Comparison of ENCODE assay signal across 25 mouse cellular contexts in the genomic region with DNA sequence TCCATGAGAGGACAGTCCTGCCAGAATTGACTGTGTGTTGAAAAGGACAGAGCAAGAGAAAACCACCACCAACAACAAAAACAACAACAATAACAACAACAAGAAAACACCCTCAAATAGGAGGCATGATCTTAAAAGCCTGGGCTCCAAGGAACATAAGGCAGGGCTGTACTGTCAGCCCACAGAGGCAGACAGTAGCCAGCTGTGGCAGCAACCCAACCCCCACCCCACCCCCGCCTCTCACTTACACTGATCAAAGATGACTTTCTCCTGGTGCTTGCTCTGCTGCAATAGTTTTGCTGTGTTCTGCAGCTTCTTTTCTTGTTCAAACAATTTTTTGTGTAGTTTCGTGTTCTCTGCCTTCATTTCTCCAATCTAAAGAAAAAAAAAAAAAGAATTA.
DNase-seq lines count a peak whose midpoint lies in the region; ATAC-seq and TF ChIP-seq lines count a peak whose summit lies in the region.
"Had no signal": no experiment of that assay in that cellular context is flagged by ENCODE, and none has a peak within 500 bp of the region (broad histone marks: within the 10 kb centered on the region; RNA-seq: fewer than 3 reads in every experiment).

No protein-coding gene starts in this region.

- no peak overlapping the region for H3K9ac ChIP-seq in embryonic facial prominence, embryonic 11.5 days (replicated peaks; ENCODE audit: low read length)
- H3K9ac ChIP-seq in kidney, embryonic 15.5 days, result no peak overlapping the region
- no peak overlapping the region for H3K9ac ChIP-seq in lung, embryonic 14.5 days
- H3K9ac ChIP-seq: embryonic facial prominence, embryonic 13.5 days; forebrain, embryonic 12.5 days; heart, embryonic 12.5 days; heart, embryonic 15.5 days; hindbrain, embryonic 13.5 days had no signal

- 0 out of 2 replicates have a peak, but pooled peaks have one; percentile 60 for ATAC-seq in embryonic facial prominence, embryonic 11.5 days (replicated peaks; ENCODE audit: insufficient number of reproducible peaks, low FRiP score, low TSS enrichment, low read depth)
- ATAC-seq in kidney, embryonic 15.5 days (replicated peaks; ENCODE audit: low FRiP score), result peak; percentile 73; the same call in 1 of the 2 replicates
- peak; percentile 71; the same call in 1 of the 2 replicates for ATAC-seq in lung, embryonic 14.5 days (ENCODE audit: insufficient read depth)
- ATAC-seq: activated CD4-positive, CD25-positive, alpha-beta regulatory T cell, adult 4 months; forebrain, embryonic 16.5 days; hindbrain, embryonic 16.5 days had no signal

- no peak overlapping the region for H3K27ac ChIP-seq in embryonic facial prominence, embryonic 11.5 days (replicated peaks; ENCODE audit: low read depth, low read length)
- no peak overlapping the region for H3K27ac ChIP-seq in embryonic facial prominence, embryonic 10.5 days (replicated peaks)
- H3K27ac ChIP-seq in kidney, embryonic 15.5 days, result no peak overlapping the region
- no peak overlapping the region for H3K27ac ChIP-seq in lung, embryonic 14.5 days (ENCODE audit: low read depth)
- H3K27ac ChIP-seq: embryonic facial prominence, embryonic 13.5 days; forebrain, embryonic 12.5 days; heart, embryonic 15.5 days; hindbrain, embryonic 10.5 days; hindbrain, embryonic 13.5 days had no signal

- no peak for DNase-seq in embryonic facial prominence, embryonic 11.5 days (ENCODE audit: low spot score)
- DNase-seq in embryonic facial prominence, embryonic 10.5 days (ENCODE audit: low spot score), result no peak
- no peak for DNase-seq in kidney, postnatal 4 days
- peak; percentile 33 for DNase-seq in lung, embryonic 14.5 days
- no peak for DNase-seq in lung, postnatal 10 days
- peak; percentile 52 for DNase-seq in brain, adult 2 months (ENCODE audit: low read depth, low spot score)
- DNase-seq: adrenal gland, adult 8-10 months; adrenal gland, postnatal 25 days; cerebellum, adult 18-20 months; cerebellum, adult 9-10 months; cerebellum, postnatal 14 days; gastrocnemius, postnatal 25 days; heart, postnatal 10 days; heart, postnatal 36 days had no signal

- no peak overlapping the region for H3K4me3 ChIP-seq in embryonic facial prominence, embryonic 11.5 days (ENCODE audit: low read depth, low read length)
- H3K4me3 ChIP-seq in embryonic facial prominence, embryonic 10.5 days, result no peak overlapping the region
- H3K4me3 ChIP-seq in kidney, embryonic 15.5 days (replicated peaks), result no peak overlapping the region
- no peak overlapping the region for H3K4me3 ChIP-seq in lung, embryonic 14.5 days (ENCODE audit: low read depth, low read length)
- H3K4me3 ChIP-seq: embryonic facial prominence, embryonic 13.5 days; erythroblast, embryonic 14.5 days; forebrain, embryonic 12.5 days; heart, embryonic 12.5 days; heart, embryonic 15.5 days; hindbrain, embryonic 10.5 days; hindbrain, embryonic 13.5 days had no signal

- no peaks in the 10 kb centered on the region for H3K27me3 ChIP-seq in embryonic facial prominence, embryonic 11.5 days (ENCODE audit: control insufficient read depth, insufficient read depth, low read length)
- H3K27me3 ChIP-seq in embryonic facial prominence, embryonic 10.5 days (replicated peaks; ENCODE audit: low read depth, poor library complexity, severe bottlenecking), result no peaks in the 10 kb centered on the region
- no peaks in the 10 kb centered on the region for H3K27me3 ChIP-seq in kidney, embryonic 15.5 days
- H3K27me3 ChIP-seq in lung, embryonic 14.5 days (ENCODE audit: insufficient read depth, low read length), result no peaks in the 10 kb centered on the region
- H3K27me3 ChIP-seq: embryonic facial prominence, embryonic 13.5 days; forebrain, embryonic 12.5 days; heart, embryonic 12.5 days; heart, embryonic 15.5 days; hindbrain, embryonic 13.5 days had no signal

- TF ChIP-seq CTCF in lung, embryonic 14.5 days (IDR thresholded peaks at IDR 0.05; ENCODE audit: low read depth), result no peak

- H3K4me1 ChIP-seq in embryonic facial prominence, embryonic 11.5 days (ENCODE audit: control insufficient read depth, insufficient read depth, low read length), result no peaks in the 10 kb centered on the region
- H3K4me1 ChIP-seq in embryonic facial prominence, embryonic 10.5 days, result no peaks in the 10 kb centered on the region
- no peaks in the 10 kb centered on the region for H3K4me1 ChIP-seq in kidney, embryonic 15.5 days
- H3K4me1 ChIP-seq in lung, embryonic 14.5 days (ENCODE audit: insufficient read depth), result no peaks in the 10 kb centered on the region
- H3K4me1 ChIP-seq: embryonic facial prominence, embryonic 13.5 days; forebrain, embryonic 12.5 days; heart, embryonic 12.5 days; heart, embryonic 15.5 days; hindbrain, embryonic 10.5 days; hindbrain, embryonic 13.5 days had no signal

- no peaks in the 10 kb centered on the region; the same call in 1 of the 2 replicates for H3K36me3 ChIP-seq in embryonic facial prominence, embryonic 11.5 days (replicated peaks; ENCODE audit: control insufficient read depth, insufficient read depth, low read depth, low read length)
- H3K36me3 ChIP-seq in embryonic facial prominence, embryonic 10.5 days (replicated peaks), result peaks cover 85% of the 10 kb centered on the region
- H3K36me3 ChIP-seq in kidney, embryonic 15.5 days, result peaks cover 70% of the 10 kb centered on the region
- H3K36me3 ChIP-seq in lung, embryonic 14.5 days (ENCODE audit: insufficient read depth), result peaks cover 51% of the 10 kb centered on the region

- H3K4me2 ChIP-seq in embryonic facial prominence, embryonic 11.5 days (ENCODE audit: low read depth, low read length), result no peak overlapping the region
- H3K4me2 ChIP-seq in kidney, embryonic 15.5 days, result no peak overlapping the region
- no peak overlapping the region for H3K4me2 ChIP-seq in lung, embryonic 14.5 days
- H3K4me2 ChIP-seq: embryonic facial prominence, embryonic 13.5 days; forebrain, embryonic 12.5 days; heart, embryonic 12.5 days; heart, embryonic 15.5 days; hindbrain, embryonic 13.5 days had no signal

- WGBS in embryonic facial prominence, embryonic 11.5 days, result 75% methylated on average over 2 of the region's 2 CpGs
- WGBS in embryonic facial prominence, embryonic 10.5 days, result 79% methylated on average over 2 of the region's 2 CpGs
- WGBS in kidney, embryonic 15.5 days, result 42% methylated on average over 2 of the region's 2 CpGs
- 45% methylated on average over 2 of the region's 2 CpGs for WGBS in lung, embryonic 14.5 days

- H3K9me3 ChIP-seq in embryonic facial prominence, embryonic 11.5 days (replicated peaks; ENCODE audit: control insufficient read depth, low read length), result no peaks in the 10 kb centered on the region
- H3K9me3 ChIP-seq in embryonic facial prominence, embryonic 10.5 days, result no peaks in the 10 kb centered on the region
- H3K9me3 ChIP-seq in kidney, embryonic 15.5 days (replicated peaks), result no peaks in the 10 kb centered on the region
- H3K9me3 ChIP-seq in lung, embryonic 14.5 days (ENCODE audit: low read depth, low read length), result no peaks in the 10 kb centered on the region
- H3K9me3 ChIP-seq: embryonic facial prominence, embryonic 13.5 days; forebrain, embryonic 12.5 days; heart, embryonic 12.5 days; heart, embryonic 15.5 days; hindbrain, embryonic 10.5 days; hindbrain, embryonic 13.5 days had no signal

Comparison
In these comparisons a context has a peak if more than half of its experiments do, and no peak if none do; other contexts are left out.
1. DNase-seq: peak in lung, embryonic 14.5 days (single experiment) and brain, adult 2 months (single experiment); none in embryonic facial prominence, embryonic 11.5 days (single experiment), embryonic facial prominence, embryonic 10.5 days (single experiment), kidney, postnatal 4 days (0 of 2) and lung, postnatal 10 days (single experiment).
2. Peak in every context shown above with its lines, with median percentiles within 50 percentile points of each other: ATAC-seq.